Mouse (Mus musculus) thymus, adult 2 months (tissue): ENCODE data around the gene Etv5. TPM values are rescaled to one million over a fixed set of nuclear protein-coding genes. Genes with fewer than 3 reads are reported as not detected.
"Not testable (repeated sequence)": the region's sequence is repeated elsewhere in the genome, so short reads cannot be mapped to it uniquely, and the experiment has no call there.

Source experiments
- DNase-seq: peaks from one replicate; pipeline ENCODE4 v3.0.0; 2021
- H3K27ac ChIP-seq: fragments of 200-500 bp; 2 replicates; pipeline ENCODE4 v1.5.1; 2012; ENCODE audit warnings: low read length, control low read depth; ENCODE audit not compliant: control insufficient read depth, insufficient read depth
- H3K27me3 ChIP-seq: fragments of 200-500 bp; 2 replicates; pipeline ENCODE4 v1.6.1; 2012; ENCODE audit warnings: mild to moderate bottlenecking, low read length, moderate library complexity, mixed read lengths; ENCODE audit not compliant: control insufficient read depth, insufficient read depth
- H3K36me3 ChIP-seq: fragments of 200-500 bp; 2 replicates; pipeline ENCODE4 v1.6.1; 2012; ENCODE audit warnings: mild to moderate bottlenecking, low read length, moderate library complexity; ENCODE audit not compliant: control insufficient read depth, insufficient read depth
- H3K4me1 ChIP-seq: fragments of 200-500 bp; replicated peaks from 2 replicates; pipeline ENCODE4 v1.6.1; 2012; ENCODE audit warnings: low read length; ENCODE audit not compliant: control insufficient read depth, insufficient read depth
- H3K4me3 ChIP-seq: fragments of 200-500 bp; 2 replicates; pipeline ENCODE4 v1.5.1; 2012; ENCODE audit warnings: mild to moderate bottlenecking, low read length, control low read depth, moderate library complexity; ENCODE audit not compliant: control insufficient read depth, insufficient read depth
- CTCF ChIP-seq: fragments of 200-500 bp; IDR thresholded peaks from 2 replicates; pipeline ENCODE4 v1.5.1; 2012; ENCODE audit warnings: mild to moderate bottlenecking, control low read depth, low read length, moderate library complexity, borderline replicate concordance; ENCODE audit not compliant: control insufficient read depth, poor library complexity, insufficient read depth; ENCODE audit errors: extremely low read depth
- POLR2A ChIP-seq: fragments of 200-500 bp; IDR thresholded peaks from 2 replicates; pipeline ENCODE4 v1.6.1; 2012; ENCODE audit warnings: mild to moderate bottlenecking, low read length, control low read depth, moderate library complexity; ENCODE audit not compliant: control insufficient read depth, poor library complexity, insufficient read depth; ENCODE audit errors: extremely low read depth
- WGBS: fragments of 180-500 bp; shearing (Covaris S2); methylation state at CpG from one replicate; pipeline ENCODE4 v1.1.7; 2018; 5-methylcytosine and 5-hydroxymethylcytosine counted together
- polyA plus RNA-seq: library from polyadenylated mRNA; depleted of rRNA; stranded (reverse); fragments of >200 nt; gene quantifications from 2 replicates; pipeline ENCODE4 v1.2.3, GENCODE M21; 2012

Gene Etv5
- polyA plus RNA-seq, 1 experiment, result 7.3 TPM

DNA sequence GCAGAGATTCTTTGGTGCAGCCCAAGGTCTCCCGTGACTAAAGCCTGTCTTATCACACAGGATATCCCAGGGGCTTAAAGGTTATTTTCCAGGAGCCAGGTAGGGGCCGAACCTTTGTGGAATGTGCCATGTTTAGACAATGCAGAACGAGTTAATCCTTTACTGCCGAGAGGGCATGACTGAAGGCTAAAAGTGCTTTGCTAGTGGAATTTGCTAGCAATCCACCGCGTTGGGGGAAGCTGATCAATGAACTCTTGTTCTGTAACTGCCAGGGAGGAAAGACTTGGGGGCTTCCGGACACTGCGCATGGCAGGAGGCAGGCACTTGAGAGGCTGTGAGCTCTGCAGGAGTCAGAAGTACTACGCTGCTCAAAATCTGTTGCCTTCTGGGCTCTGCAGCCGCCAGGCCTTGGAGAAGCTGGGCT is 66.8 kb downstream of the Etv5 start:
- Histone ChIP-seq H3K4me1 (peaks cover 1% of the 10 kb centered on the region; the same call in 1 of the 2 replicates), H3K4me3 (no peak overlapping the region), H3K27me3 (no peaks in the 10 kb centered on the region), H3K27ac (no peak overlapping the region), H3K36me3 (no peaks in the 10 kb centered on the region)
- WGBS, result 93% methylated on average over 10 of the region's 10 CpGs
- TF ChIP-seq POLR2A (no peak), CTCF (no peak)
- no peak for DNase-seq

DNA sequence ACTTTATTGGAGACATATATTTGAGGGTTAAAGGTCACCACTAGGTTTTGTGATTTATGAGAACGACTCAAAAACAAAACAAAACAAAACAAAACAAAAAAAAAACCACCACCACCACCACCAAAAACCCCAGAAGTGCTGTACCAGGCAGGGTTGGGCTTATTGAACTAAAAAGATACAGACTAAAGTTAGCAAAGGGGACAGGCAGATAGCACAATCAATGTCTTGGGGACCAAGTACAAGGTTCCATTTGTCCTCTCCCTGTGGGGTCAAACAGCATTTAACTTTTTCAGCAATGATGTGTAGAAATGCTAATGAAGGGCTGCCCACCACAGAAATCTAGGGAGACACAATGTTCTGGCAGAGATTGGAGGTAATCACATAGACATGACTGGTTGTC is 67.3 kb downstream of the Etv5 start:
- 77% methylated on average over 1 of the region's 1 CpGs for WGBS
- H3K4me1 ChIP-seq, result no peaks in the 10 kb centered on the region
- TF ChIP-seq CTCF, result no peak
- no peak for TF ChIP-seq POLR2A
- DNase-seq, result no peak
- no peak overlapping the region for H3K4me3 ChIP-seq
- no peak overlapping the region for H3K27ac ChIP-seq
- no peaks in the 10 kb centered on the region for H3K27me3 ChIP-seq
- H3K36me3 ChIP-seq, result no peaks in the 10 kb centered on the region

DNA sequence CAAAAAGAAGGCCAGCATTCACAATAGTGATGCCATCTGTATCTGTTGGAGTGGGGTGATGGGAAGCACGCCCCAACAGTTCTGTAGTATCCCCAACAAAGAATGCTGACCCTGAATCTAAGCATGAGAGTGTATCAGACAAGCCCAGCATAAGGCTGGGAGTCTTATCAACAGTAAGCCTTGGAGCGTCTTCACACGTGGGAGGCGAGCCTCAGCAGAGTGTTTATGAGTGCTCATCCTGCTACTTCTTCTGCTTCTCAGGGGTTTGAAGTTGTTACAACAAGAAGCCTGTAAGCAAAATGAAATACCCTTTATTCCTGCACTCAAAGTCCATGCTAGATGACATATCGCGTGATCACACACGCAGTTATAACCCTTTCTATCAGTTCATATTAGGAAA is 72.4 kb downstream of the Etv5 start:
- H3K27me3 ChIP-seq, result no peaks in the 10 kb centered on the region
- TF ChIP-seq POLR2A (no peak), CTCF (no peak)
- DNase-seq, result no peak
- no peak overlapping the region for H3K27ac ChIP-seq
- no peak overlapping the region for H3K4me3 ChIP-seq
- H3K36me3 ChIP-seq, result no peaks in the 10 kb centered on the region
- no peaks in the 10 kb centered on the region for H3K4me1 ChIP-seq
- WGBS, result 98% methylated on average over 7 of the region's 7 CpGs

DNA sequence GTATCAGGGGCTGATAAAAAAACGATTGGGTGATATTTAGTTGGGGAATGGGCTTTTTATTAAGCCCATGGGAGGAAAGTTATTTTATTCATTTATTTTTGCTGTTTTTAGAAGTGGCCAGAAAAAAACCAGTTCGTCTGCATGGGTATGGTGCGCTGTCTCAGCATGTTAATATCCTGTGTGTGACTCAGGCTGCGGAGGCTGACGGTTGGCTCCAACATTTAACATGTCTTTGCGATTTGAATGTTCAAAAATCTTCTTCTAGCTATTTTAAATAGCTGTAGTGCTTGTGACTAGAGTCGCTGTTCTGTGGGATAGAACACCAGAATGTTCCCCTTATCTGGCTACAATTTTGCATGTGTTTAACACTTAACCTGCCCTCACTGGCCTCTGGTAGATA is 73.5 kb downstream of the Etv5 start:
- Histone ChIP-seq H3K4me1 (no peaks in the 10 kb centered on the region), H3K4me3 (no peak overlapping the region), H3K27me3 (no peaks in the 10 kb centered on the region), H3K36me3 (no peaks in the 10 kb centered on the region), H3K27ac (no peak overlapping the region)
- DNase-seq, result no peak
- TF ChIP-seq POLR2A (no peak), CTCF (no peak)
- whole genome bisulfite sequencing, result 94% methylated on average over 7 of the region's 7 CpGs

DNA sequence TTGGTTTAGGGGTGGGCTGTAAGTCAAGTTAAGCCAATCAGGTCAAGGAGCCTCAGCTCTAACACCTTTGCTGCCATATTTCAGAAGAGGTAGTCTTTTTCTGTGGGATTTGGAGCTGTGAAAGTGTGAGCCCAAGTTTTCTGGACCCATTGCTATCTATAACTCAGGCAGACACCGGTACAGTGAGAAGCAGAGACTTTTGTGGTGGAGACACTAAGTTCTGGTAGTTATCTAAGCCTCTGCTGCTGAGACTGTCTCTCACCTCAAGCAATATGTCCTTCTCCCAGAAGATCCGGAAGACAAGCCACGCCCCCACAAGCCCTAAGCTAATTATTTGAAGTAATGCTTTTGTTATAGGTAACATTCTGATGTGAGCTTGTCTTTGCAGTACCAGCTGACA is 73.9 kb downstream of the Etv5 start:
- H3K36me3 ChIP-seq, result no peaks in the 10 kb centered on the region
- 89% methylated on average over 3 of the region's 3 CpGs for WGBS
- TF ChIP-seq POLR2A, result no peak
- TF ChIP-seq CTCF, result no peak
- no peaks in the 10 kb centered on the region for H3K4me1 ChIP-seq
- no peak overlapping the region for H3K4me3 ChIP-seq
- no peak overlapping the region for H3K27ac ChIP-seq
- DNase-seq, result no peak
- H3K27me3 ChIP-seq, result no peaks in the 10 kb centered on the region

DNA sequence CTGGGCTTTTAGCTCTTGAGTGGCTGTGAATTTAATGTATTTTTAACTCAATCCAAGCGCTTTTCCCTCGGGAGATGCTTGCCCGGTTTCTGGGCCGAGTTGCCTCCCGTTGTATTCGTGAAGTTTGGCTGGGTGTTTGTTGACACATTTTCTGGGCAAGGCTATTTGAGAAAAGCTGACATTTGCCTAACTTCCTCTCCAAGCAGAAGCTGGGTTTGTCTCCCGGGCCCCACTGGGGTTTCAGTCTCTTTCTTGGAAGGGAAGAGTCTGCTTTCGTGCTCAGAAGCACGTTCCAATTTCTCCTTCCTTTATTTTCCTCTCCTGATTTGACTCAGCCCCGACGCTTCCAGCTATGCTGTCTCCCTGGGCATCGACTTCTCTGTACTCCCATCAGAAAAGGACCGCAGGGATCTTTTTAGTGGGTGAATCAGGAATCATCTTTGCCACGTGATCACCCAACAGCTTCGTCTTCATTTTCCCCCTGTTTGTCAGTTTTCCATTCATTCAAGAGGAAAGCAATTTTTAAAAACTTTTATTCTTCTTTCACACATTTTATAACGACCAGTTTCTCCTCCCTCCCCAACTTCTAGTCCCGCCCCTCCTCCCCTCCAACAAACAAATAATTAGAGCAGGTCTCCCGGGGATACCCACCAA is 80.7 kb downstream of the Etv5 start:
- no peak overlapping the region for H3K27ac ChIP-seq
- DNase-seq, result no peak
- 30% methylated on average over 18 of the region's 18 CpGs for WGBS
- TF ChIP-seq POLR2A (no peak), CTCF (no peak)
- H3K36me3 ChIP-seq, result no peaks in the 10 kb centered on the region
- no peak overlapping the region for H3K4me3 ChIP-seq
- H3K27me3 ChIP-seq, result no peaks in the 10 kb centered on the region
- H3K4me1 ChIP-seq, result 0 out of 2 replicates have a peak, but pooled peaks cover 2% of the 10 kb centered on the region

DNA sequence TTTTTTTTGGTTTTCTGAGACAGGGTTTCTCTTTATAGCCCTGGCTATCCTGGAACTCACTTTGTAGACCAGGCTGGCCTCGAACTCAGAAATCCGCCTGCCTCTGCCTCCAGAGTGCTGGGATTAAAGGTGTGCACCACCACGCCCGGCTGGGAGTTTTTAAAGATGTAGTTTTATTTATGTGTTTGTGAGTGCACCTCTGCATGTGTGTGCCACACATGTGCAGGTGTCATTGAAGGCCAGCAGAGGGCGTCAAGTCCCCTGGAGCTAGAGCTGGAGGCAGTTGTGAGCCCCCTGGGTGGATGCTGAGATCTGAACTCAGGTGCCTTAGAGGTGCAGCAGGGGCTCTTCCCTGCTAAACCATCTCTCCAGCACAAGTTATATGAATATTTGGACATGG is 85.3 kb downstream of the Etv5 start:
- not testable (repeated sequence) for H3K27me3 ChIP-seq, H3K4me1 ChIP-seq, H3K27ac ChIP-seq, H3K36me3 ChIP-seq, DNase-seq, H3K4me3 ChIP-seq
- WGBS, result 93% methylated on average over 5 of the region's 5 CpGs
